Mouse (Mus musculus) lung, postnatal 10 days (tissue): Measurements from ENCODE around the gene Rbfox1.
A peak's percentile ranks its signal among the peaks of the same experiment; 100 is the strongest.

Experiments
- DNase-seq: peaks from one replicate; pipeline ENCODE4 v3.0.0; 2021

Rbfox1 gene

DNA sequence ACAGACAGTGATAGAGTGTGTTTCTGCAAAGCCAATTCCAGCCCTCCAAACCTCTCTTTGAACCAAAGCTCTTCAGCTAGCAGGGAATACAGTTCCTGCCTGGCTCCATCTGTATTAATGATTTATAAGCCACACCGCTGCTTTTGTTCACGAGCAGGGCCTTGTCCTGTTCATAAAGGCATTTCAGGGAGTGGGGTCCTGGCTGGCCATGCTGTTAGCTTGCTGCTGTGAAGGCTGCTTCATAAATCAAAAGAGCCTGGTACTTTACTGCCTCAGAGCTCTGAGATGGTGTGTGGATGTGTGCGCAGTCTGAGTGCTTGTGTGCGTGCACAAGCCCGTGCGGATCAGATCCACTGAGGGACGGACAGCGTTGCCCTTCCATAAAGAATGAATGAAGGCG is 1165.8 kb downstream of the Rbfox1 start:
- DNase-seq = no peak

DNA sequence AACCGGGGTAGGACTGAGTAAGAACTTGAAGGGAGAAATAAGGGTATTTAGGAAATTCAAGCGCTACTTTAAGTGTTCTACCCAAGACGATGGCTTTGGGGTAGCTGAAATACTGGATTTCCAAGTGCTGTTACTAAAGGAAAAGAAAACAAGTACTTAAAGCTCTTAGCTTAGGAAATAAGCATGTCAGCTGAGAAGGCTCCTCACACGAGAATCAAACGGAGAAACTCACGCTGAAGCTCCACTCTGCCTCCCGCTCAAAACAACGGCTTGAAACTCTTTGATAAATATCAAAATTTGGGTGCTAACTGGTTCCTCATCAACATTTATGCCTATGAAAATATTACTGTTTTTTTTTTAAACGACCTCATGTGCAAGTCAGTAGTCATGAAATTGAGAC is 1166.8 kb downstream of the Rbfox1 start:
- DNase-seq = no peak

- no peak for DNase-seq
These were observed 1167.3 kb downstream of the Rbfox1 start for GRCm38 (mm10) chr16:7052408-7052807.

GRCm38 (mm10) chr16:7057789-7058188 is 1172.6 kb downstream of the Rbfox1 start:
- no peak for DNase-seq

DNA sequence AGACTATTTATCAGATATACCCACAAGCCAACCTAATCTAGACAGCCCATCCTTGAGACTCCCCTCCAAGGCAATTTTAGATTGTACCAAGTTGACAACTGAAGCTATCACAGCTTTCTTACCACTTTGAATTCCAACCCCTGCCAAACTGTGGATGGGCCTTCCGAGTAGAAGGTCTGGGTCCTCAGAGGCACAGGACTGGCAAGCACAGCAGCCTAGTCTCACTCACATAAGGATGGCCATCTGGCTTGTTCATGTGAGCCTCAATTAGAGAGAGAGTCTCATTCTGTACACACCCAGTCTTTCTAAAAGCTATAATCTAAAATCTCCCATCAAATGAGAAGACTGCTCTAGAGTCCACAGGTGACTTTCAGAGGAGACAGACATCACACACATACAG is 1173.4 kb downstream of the Rbfox1 start:
- DNase-seq = no peak

GRCm38 (mm10) chr16:7059596-7059995 is 1174.4 kb downstream of the Rbfox1 start:
- DNase-seq = no peak

DNA sequence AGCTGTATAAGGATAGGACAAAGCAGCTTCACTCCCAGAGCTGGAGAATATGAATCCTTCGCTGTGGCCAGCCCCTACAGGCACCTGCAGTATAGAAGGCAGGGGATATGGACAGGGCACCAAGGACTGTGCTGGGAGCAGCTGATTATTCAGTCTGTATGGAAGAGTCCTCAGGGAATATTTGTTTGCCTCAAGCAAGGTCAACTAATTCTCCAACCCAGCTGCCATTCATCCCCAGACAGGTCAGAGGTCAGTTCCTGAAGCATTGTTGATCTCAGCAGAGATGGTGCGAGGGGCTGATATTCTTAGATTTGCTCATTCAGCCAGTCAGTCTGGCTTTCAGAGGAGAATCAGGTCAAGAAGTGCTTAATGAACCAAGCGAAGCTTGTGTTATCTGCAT is 1175.7 kb downstream of the Rbfox1 start:
- DNase-seq = no peak

DNA sequence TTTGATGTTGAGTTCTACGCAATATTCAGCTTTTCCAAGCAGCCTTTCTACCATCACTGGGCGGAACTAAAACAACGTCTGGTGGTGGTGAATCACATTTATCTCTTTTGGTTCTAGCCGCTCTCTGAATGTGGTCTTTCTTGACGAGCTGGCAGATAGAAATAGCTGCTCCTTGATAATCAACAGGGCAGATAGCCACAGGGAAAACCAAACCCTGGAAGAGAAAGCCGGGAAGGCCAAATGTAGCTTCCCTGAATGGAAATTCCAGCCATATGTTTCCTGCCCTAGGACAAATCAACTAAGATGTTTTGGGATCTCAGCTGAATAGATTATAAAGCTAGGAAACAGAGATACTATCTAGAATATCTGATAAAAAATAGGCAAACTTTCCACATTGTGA is 1177.4 kb downstream of the Rbfox1 start:
- no peak for DNase-seq

DNA sequence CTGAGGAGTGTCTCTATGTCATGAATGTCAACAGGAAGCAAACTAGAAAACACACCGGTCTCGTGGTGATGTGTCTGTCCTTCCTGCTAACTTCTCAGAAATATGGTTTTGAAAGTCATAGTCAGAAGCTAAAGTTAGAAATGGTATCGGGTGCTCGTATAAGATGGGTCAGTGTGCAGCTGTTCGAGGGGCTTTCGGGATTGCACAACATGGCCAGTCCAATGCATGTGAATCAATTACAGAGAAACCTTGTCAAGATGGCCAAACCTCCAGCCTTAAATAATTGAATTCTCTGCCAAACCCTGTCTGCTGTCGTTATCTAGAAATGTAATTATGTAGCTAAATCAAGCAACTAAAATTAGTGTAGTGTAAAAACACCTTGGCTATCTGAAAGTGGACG is 1182.0 kb downstream of the Rbfox1 start:
- DNase-seq = no peak

- DNase-seq = peak; percentile 28
These were observed 1184.4 kb downstream of the Rbfox1 start for GRCm38 (mm10) chr16:7069599-7069998.

GRCm38 (mm10) chr16:7074786-7075185 is 1189.6 kb downstream of the Rbfox1 start:
- no peak for DNase-seq

GRCm38 (mm10) chr16:7075749-7076148 is 1190.6 kb downstream of the Rbfox1 start:
- DNase-seq = no peak

DNA sequence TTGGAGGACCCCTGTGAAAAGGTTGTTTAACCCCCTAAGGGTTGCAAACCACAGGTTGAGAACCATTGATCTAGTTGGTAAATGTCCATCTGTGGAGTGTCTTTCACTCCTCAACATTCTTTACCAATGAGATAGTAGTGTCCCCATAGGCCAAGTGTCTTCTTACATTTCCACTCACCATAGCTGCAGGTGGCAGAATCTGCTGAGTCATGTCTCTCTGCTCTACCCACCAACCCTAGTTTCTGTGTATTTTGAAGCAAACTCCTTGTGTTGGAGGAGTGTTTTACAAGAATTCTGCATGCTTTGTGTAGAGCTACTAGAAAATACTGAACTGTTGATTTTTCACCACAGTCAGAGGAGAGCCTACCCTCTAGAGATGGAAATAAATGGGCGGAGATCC is 1191.2 kb downstream of the Rbfox1 start:
- no peak for DNase-seq

DNA sequence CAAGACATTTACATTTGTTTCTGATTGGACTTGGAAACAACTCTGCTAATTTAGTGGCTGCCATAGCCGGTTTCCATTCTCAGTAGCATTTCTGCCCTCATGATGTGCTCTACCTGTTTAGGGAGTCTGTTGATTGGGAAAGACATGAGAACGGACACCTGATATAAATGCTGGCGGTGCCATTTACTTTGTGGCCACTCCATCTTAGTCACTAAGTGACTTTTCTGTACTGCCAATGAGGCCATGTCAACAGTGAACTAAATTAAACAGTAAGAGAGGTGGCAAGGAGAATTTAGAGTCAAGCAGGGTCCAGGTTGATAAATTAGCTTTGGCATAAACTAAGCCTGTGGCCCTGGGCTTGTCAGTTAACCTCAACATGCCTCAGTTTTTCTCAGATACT is 1191.6 kb downstream of the Rbfox1 start:
- no peak for DNase-seq

GRCm38 (mm10) chr16:7081074-7081568 is 1196.0 kb downstream of the Rbfox1 start:
- DNase-seq = peak; percentile 31

DNA sequence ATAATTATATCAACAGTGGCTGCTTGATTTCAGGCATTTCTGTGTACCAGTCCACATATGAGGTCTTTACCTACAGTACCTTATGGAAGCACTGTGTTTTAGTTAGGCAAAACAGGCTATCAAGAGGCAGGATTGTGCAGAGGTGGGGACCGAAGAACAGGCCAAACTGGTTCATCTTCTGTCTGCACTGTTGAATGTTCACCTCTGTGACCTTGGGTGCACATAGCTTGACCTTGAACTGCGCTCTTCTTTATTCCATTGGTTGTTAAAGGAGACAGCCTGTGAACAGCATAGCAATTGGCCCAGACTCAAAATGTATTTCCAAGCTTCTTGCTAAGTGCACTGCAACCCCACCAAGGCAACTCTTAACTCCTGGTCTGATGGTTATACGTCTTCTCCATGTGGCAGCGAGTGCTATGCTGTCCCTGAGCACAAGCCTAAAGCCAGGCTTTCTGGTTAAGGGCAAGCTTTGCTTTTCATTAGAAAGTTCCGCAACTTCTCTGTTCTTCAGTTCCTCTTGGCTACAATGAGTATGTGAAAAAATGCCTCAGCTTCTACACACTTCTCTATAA is 1196.6 kb downstream of the Rbfox1 start:
- DNase-seq = no peak

- no peak for DNase-seq
These were observed 1198.8 kb downstream of the Rbfox1 start for GRCm38 (mm10) chr16:7083937-7084336.

DNA sequence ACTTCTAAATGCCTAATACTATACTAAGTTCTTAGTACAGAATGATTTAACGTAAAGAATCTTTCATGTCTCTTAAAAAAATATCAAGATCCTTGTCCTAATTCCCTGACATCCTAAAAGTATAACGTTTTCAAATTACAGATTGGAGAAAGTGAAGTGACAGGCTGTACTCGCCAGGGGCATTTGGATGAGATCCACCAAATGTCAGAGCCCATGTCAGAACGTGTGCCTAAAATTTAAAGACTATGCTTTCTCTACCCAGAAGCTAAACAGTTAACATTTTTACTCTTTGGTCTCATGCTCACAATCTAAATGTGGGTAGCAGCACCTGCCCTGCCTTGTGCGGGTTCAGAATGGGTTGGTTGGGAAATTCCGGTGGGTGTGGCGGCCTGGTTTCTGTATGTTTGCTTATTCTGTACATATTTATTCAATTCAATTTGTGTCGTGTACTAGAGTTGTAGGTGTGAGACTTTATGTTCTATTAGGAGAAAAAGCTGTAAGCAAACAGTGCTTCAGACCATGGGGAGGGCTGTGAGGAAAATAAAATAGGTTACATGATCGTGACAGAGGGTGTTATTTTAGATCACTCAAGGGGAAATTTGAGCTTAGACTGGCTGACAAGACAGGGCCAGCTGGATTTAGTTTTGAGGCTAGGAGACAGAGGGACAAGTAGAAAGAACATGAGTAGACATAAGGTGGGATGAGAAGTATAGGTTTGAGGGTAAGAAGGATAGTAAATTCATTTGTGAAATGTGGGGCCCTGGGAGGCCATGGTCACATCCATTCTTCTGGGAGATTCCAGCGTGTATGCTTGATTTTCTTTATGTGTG is 1203.7 kb downstream of the Rbfox1 start:
- no peak for DNase-seq

DNA sequence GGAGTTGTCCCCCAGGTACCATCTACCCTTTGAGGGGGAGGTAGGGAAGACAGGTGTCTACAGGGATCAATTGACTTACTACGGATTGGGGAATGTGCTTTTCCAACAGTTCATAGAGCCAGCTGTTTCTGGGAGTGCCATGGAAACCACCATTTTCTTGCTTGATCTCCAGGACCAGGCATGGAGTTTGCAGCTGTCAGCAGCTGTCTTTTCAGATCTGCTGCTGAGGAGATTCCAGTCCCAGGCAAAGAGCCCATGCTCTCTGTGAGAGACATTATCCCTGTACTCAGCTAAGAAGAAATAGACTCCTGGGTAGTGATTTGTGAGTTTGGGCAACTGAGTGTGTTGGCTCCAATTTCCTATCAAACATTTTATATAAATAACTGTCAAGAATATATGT is 1204.3 kb downstream of the Rbfox1 start:
- peak; percentile 51 for DNase-seq

GRCm38 (mm10) chr16:7090205-7090604 is 1205.0 kb downstream of the Rbfox1 start:
- DNase-seq = peak; percentile 75

DNA sequence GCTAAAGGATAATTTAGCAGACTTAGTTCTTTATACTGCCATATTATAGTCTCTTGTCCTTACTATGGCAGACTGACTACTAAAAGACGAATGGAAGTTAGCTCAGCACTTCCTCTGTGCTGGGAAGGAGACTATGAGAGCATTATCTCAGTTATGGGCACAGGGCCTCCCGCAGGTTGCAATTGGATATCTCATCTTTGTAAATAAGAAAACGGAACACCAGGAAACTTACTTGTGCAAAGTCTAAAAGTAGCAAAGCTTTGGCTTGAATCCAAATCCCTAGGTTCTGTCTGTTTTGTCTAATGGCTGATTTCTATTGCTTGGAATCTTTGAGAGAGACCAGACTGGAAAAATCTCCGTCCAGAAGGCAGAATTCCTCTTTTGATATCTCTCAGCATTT is 1207.7 kb downstream of the Rbfox1 start:
- DNase-seq = no peak

- no peak for DNase-seq
These were observed 1208.5 kb downstream of the Rbfox1 start for GRCm38 (mm10) chr16:7093686-7094085.

GRCm38 (mm10) chr16:7094181-7094749 is 1209.1 kb downstream of the Rbfox1 start:
- peak; percentile 9 for DNase-seq

- DNase-seq = no peak
These were observed 1211.9 kb downstream of the Rbfox1 start for GRCm38 (mm10) chr16:7097071-7097470.
